Mouse (Mus musculus) CH12.LX (cell line): ENCODE results near the gene Cited2. TPM values are rescaled to one million over a fixed set of nuclear protein-coding genes. Genes with fewer than 3 reads are reported as not detected.

ENCODE experiments used
- DNase-seq: peaks from one replicate; pipeline ENCODE4 v3.0.0-alpha.2; 2013; ENCODE audit errors: extremely low read depth
- H3K27ac ChIP-seq: 2 replicates; pipeline ENCODE4 v1.5.1; 2012; ENCODE audit warnings: low read depth, mild to moderate bottlenecking, control low read depth, moderate library complexity; ENCODE audit not compliant: insufficient read depth
- H3K27me3 ChIP-seq: replicated peaks from 2 replicates; pipeline ENCODE3; 2012; ENCODE audit warnings: inconsistent platforms
- H3K36me3 ChIP-seq, 2 experiments: replicated peaks in 1 of 2; 2 replicates each; pipeline versions ENCODE3 to v1.6.1; 2012; ENCODE audit warnings: inconsistent platforms in 1 of 2, low read length in 1 of 2, mild to moderate bottlenecking in 1 of 2, mixed read lengths in 1 of 2, moderate library complexity in 1 of 2; ENCODE audit not compliant: control insufficient read depth in 1 of 2, insufficient read depth in 1 of 2
- H3K4me1 ChIP-seq, 2 experiments: 2 replicates each; pipeline ENCODE4 v1.6.1; 2012; ENCODE audit warnings: inconsistent platforms in 1 of 2, moderate library complexity in 1 of 2; ENCODE audit not compliant: insufficient read depth in 2 of 2, control insufficient read depth in 1 of 2
- H3K4me2 ChIP-seq: 2 replicates; pipeline ENCODE4 v1.6.1; 2012; ENCODE audit warnings: low read depth, mild to moderate bottlenecking, control low read depth; ENCODE audit not compliant: poor library complexity, insufficient read depth, severe bottlenecking
- H3K4me3 ChIP-seq, 3 experiments: fragments of 150-350 bp in 1 of 3; sonication (generic) in 1 of 3; replicated peaks in 1 of 3; 2 replicates each; pipeline versions ENCODE3 to v1.5.1; 2011 to 2012; ENCODE audit warnings: low read depth in 2 of 3, low read length in 2 of 3, mild to moderate bottlenecking in 2 of 3, moderate library complexity in 2 of 3, control low read depth in 1 of 3, improper control_type of control experiment in 1 of 3, inconsistent platforms in 1 of 3, mixed read lengths in 1 of 3; ENCODE audit not compliant: poor library complexity in 1 of 3
- H3K79me2 ChIP-seq: replicated peaks from 2 replicates; pipeline ENCODE4 v1.6.1; 2012; ENCODE audit warnings: mild to moderate bottlenecking, moderate library complexity; ENCODE audit not compliant: control insufficient read depth, poor library complexity, insufficient read depth, severe bottlenecking; ENCODE audit errors: extremely low read depth
- H3K9ac ChIP-seq: 2 replicates; pipeline ENCODE4 v1.6.1; 2012; ENCODE audit warnings: low read depth, mild to moderate bottlenecking, control low read depth, moderate library complexity; ENCODE audit not compliant: insufficient read depth
- H3K9me3 ChIP-seq: replicated peaks from 2 replicates; pipeline ENCODE3; 2012; ENCODE audit warnings: low read length, inconsistent platforms, mixed read lengths
- CHD1 ChIP-seq: IDR thresholded peaks from 2 replicates; pipeline ENCODE4 v1.6.1; 2012; ENCODE audit warnings: low read depth, low read length, improper control_type of control experiment, inconsistent platforms
- CTCF ChIP-seq, 2 experiments: IDR thresholded peaks in 1 of 2; conservative IDR thresholded peaks in 1 of 2; 2 replicates each; pipeline ENCODE4 v1.5.1; 2011 to 2012; ENCODE audit warnings: low read depth in 2 of 2, low read length in 2 of 2, improper control_type of control experiment in 1 of 2, inconsistent platforms in 1 of 2, mild to moderate bottlenecking in 1 of 2, moderate library complexity in 1 of 2
- E2F4 ChIP-seq: IDR thresholded peaks from 2 replicates; pipeline ENCODE4 v1.6.1; 2011; ENCODE audit warnings: low read depth, low read length, improper control_type of control experiment; ENCODE audit not compliant: insufficient replicate concordance
- ELF1 ChIP-seq: IDR thresholded peaks from 2 replicates; pipeline ENCODE4 v1.6.1; 2014; ENCODE audit warnings: low read depth, mild to moderate bottlenecking, inconsistent platforms, low read length, improper control_type of control experiment
- EP300 ChIP-seq: IDR thresholded peaks from 2 replicates; pipeline ENCODE4 v1.6.1; 2011; ENCODE audit warnings: low read length, improper control_type of control experiment
- ETS1 ChIP-seq: conservative IDR thresholded peaks from 2 replicates; pipeline ENCODE4 v1.6.1; 2012; ENCODE audit warnings: low read depth, mild to moderate bottlenecking, inconsistent platforms, low read length, improper control_type of control experiment, moderate library complexity
- GABPA ChIP-seq: IDR thresholded peaks from 2 replicates; pipeline ENCODE4 v1.6.1; 2012; ENCODE audit warnings: low read depth, low read length, improper control_type of control experiment, inconsistent platforms; ENCODE audit not compliant: insufficient replicate concordance
- IRF4 ChIP-seq: IDR thresholded peaks from 2 replicates; pipeline ENCODE4 v1.6.1; 2014; ENCODE audit warnings: low read depth, mild to moderate bottlenecking, inconsistent platforms, low read length, improper control_type of control experiment
- JUN ChIP-seq: IDR thresholded peaks from 2 replicates; pipeline ENCODE4 v1.6.1; 2011; ENCODE audit warnings: low read depth, mild to moderate bottlenecking, low read length, improper control_type of control experiment, moderate library complexity; ENCODE audit not compliant: insufficient read depth
- MAFK ChIP-seq: IDR thresholded peaks from 2 replicates; pipeline ENCODE4 v1.6.1; 2011; ENCODE audit warnings: low read length, improper control_type of control experiment; ENCODE audit not compliant: insufficient replicate concordance
- MAZ ChIP-seq: IDR thresholded peaks from 2 replicates; pipeline ENCODE4 v1.6.1; 2012; ENCODE audit warnings: low read depth, mild to moderate bottlenecking, inconsistent platforms, low read length, improper control_type of control experiment, moderate library complexity
- MEF2A ChIP-seq: IDR thresholded peaks from 2 replicates; pipeline ENCODE4 v1.6.1; 2014; ENCODE audit warnings: low read depth, mild to moderate bottlenecking, inconsistent platforms, low read length, improper control_type of control experiment, borderline replicate concordance
- MXI1 ChIP-seq: IDR thresholded peaks from 2 replicates; pipeline ENCODE4 v1.6.1; 2011; ENCODE audit warnings: mild to moderate bottlenecking, low read depth, low read length, improper control_type of control experiment
- MYC ChIP-seq: IDR thresholded peaks from 2 replicates; pipeline ENCODE4 v1.6.1; 2011; ENCODE audit warnings: low read depth, mild to moderate bottlenecking, improper control_type of control experiment, low read length
- NELFE ChIP-seq: IDR thresholded peaks from 2 replicates; pipeline ENCODE4 v1.6.1; 2011; ENCODE audit warnings: low read depth, low read length, improper control_type of control experiment
- NRF1 ChIP-seq: IDR thresholded peaks from 2 replicates; pipeline ENCODE4 v1.6.1; 2014; ENCODE audit warnings: low read depth, mild to moderate bottlenecking, inconsistent platforms, low read length, improper control_type of control experiment, moderate library complexity
- PAX5 ChIP-seq: IDR thresholded peaks from 2 replicates; pipeline ENCODE4 v1.6.1; 2012; ENCODE audit warnings: low read length, inconsistent platforms, mixed read lengths
- POLR2A ChIP-seq: IDR thresholded peaks from 2 replicates; pipeline ENCODE4 v1.6.1; 2011; ENCODE audit warnings: low read depth, mild to moderate bottlenecking, improper control_type of control experiment, low read length
- SIN3A ChIP-seq: IDR thresholded peaks from 2 replicates; pipeline ENCODE4 v1.6.1; 2012; ENCODE audit warnings: low read length, improper control_type of control experiment, inconsistent platforms
- TBP ChIP-seq: conservative IDR thresholded peaks from 2 replicates; pipeline ENCODE4 v1.6.1; 2011; ENCODE audit warnings: low read depth, low read length, improper control_type of control experiment
- TCF12 ChIP-seq: IDR thresholded peaks from 2 replicates; pipeline ENCODE4 v1.6.1; 2014; ENCODE audit warnings: low read depth, mild to moderate bottlenecking, inconsistent platforms, low read length, improper control_type of control experiment
- UBTF ChIP-seq: IDR thresholded peaks from 2 replicates; pipeline ENCODE4 v1.6.1; 2012; ENCODE audit warnings: low read depth, mild to moderate bottlenecking, inconsistent platforms, low read length, improper control_type of control experiment, moderate library complexity
- ZC3H11A ChIP-seq: IDR thresholded peaks from 2 replicates; pipeline ENCODE4 v1.6.1; 2012; ENCODE audit warnings: low read depth, mild to moderate bottlenecking, inconsistent platforms, low read length, improper control_type of control experiment
- ZMIZ1 ChIP-seq: IDR thresholded peaks from 2 replicates; pipeline ENCODE4 v1.6.1; 2012; ENCODE audit warnings: low read depth, mild to moderate bottlenecking, inconsistent platforms, low read length, improper control_type of control experiment
- ZNF384 ChIP-seq: IDR thresholded peaks from 2 replicates; pipeline ENCODE4 v1.6.1; 2012; ENCODE audit warnings: low read depth, low read length, improper control_type of control experiment, inconsistent platforms
- dilution Hi-C: fragments of 300-500 bp; cut with MboI; formaldehyde crosslinking; loops from 2 replicates; pipeline ENCODE4 v1.14.3; 2020; ENCODE audit warnings: low sequenced_read_pairs; ENCODE audit not compliant: extremely low pct_unique_long_range_greater_than_20kb, extremely low pct_ligation_motif_present
- in situ Hi-C: fragments of 300-500 bp; cut with MboI; formaldehyde crosslinking; loops from 3 replicates; pipeline ENCODE4 v1.14.3; 2019; ENCODE audit warnings: low sequenced_read_pairs, low pct_ligation_motif_present, low pct_unique_long_range_greater_than_20kb, mixed read lengths
- polyA plus RNA-seq: library from polyadenylated mRNA; unstranded; fragments of >175 nt; gene quantifications from 2 replicates; pipeline ENCODE4 v1.2.1, GENCODE M21; 2012; ENCODE audit warnings: low read depth; ENCODE audit not compliant: insufficient read length
- total RNA-seq, 2 experiments: library from RNA; depleted of rRNA; stranded (reverse); fragments of 300-350 nt in 1 of 2; fragments of >200 nt in 1 of 2; gene quantifications; 2 replicates each; pipeline ENCODE4 v1.2.3; 2012 to 2014

Cited2 gene
- total and polyA plus RNA-seq, 3 experiments, result 22.6 to 149 (median 28.6) TPM

GRCm38 (mm10) chr10:17681386-17681785, 41.6 kb upstream of the Cited2 start:
- Histone ChIP-seq H3K79me2 (no peaks in the 10 kb centered on the region), H3K27me3 (no peaks in the 10 kb centered on the region), H3K9me3 (no peaks in the 10 kb centered on the region), H3K4me2 (no peak overlapping the region), H3K4me1 (peaks cover 7 to 33% of the 10 kb centered on the region in 2 experiments), H3K36me3 (no peaks in the 10 kb centered on the region), H3K4me3 (no peak overlapping the region), H3K27ac (no peak overlapping the region), H3K9ac (no peak overlapping the region)
- dilution Hi-C loops (no loop called here), in situ Hi-C loops (loop anchor here (5.0 kb wide), 1 partner anchor 41 kb away; the partner anchor contains the start of gene Cited2)
- no peak for DNase-seq
- TF ChIP-seq CTCF (conservative IDR thresholded peaks at IDR 0.05 in 1 of 2, IDR thresholded peaks at IDR 0.05 in 1 of 2; ENCODE audit: low read depth in 2 of 2, low read length in 2 of 2) (no peak), CHD1 (no peak), SIN3A (no peak), NRF1 (no peak), GABPA (no peak), TCF12 (no peak)

GRCm38 (mm10) chr10:17683852-17684428, 39.1 kb upstream of the Cited2 start:
- Histone ChIP-seq H3K9me3 (no peaks in the 10 kb centered on the region), H3K9ac (peak overlapping the region; percentile 53; the same call in 1 of the 2 replicates)
- dilution Hi-C loops, result no loop called here
- TF ChIP-seq ZMIZ1, result no peak
- no peak for TF ChIP-seq E2F4
- peak; percentile 45; the same call in 1 of the 2 replicates for TF ChIP-seq SIN3A
- no peak for TF ChIP-seq POLR2A
- TF ChIP-seq PAX5, result no peak
- TF ChIP-seq CHD1, result no peak
- no peak for TF ChIP-seq NRF1
- peak; percentile 93 for TF ChIP-seq ETS1
- peak; percentile 94 for TF ChIP-seq MEF2A
- TF ChIP-seq MYC, result no peak
- TF ChIP-seq MAFK, result no peak
- TF ChIP-seq GABPA, result no peak
- TF ChIP-seq MXI1, result peak; percentile 48
- TF ChIP-seq JUN, result 0 out of 2 replicates have a peak, but pooled peaks have one; percentile 8
- TF ChIP-seq TBP, result 0 out of 2 replicates have a peak, but pooled peaks have one; percentile 21
- TF ChIP-seq MAZ, result peak; percentile 50; the same call in 1 of the 2 replicates
- TF ChIP-seq EP300, result peak; percentile 24; the same call in 1 of the 2 replicates
- TF ChIP-seq NELFE, result no peak
- peak; percentile 28; the same call in 1 of the 2 replicates for TF ChIP-seq TCF12
- no peak for TF ChIP-seq UBTF
- no peak for TF ChIP-seq ZC3H11A
- TF ChIP-seq IRF4, result peak; percentile 76
- TF ChIP-seq ZNF384, result no peak
- TF ChIP-seq ELF1, result no peak
- TF ChIP-seq, all 38 proteins: peak for 10
- H3K27ac ChIP-seq, result peak overlapping the region; percentile 79
- H3K4me2 ChIP-seq, result peak overlapping the region; percentile 56
- H3K4me1 ChIP-seq, result peaks cover 7 to 14% of the 10 kb centered on the region in 2 experiments
- peak overlapping the region in 2 of 3 experiments; percentile 38 for H3K4me3 ChIP-seq
- peak; percentile 73 for DNase-seq
- no peaks in the 10 kb centered on the region for H3K79me2 ChIP-seq
- no peaks in the 10 kb centered on the region for H3K36me3 ChIP-seq
- H3K27me3 ChIP-seq, result no peaks in the 10 kb centered on the region
- in situ Hi-C loops, result loop anchor here (5.0 kb wide), 1 partner anchor 38 kb away; the partner anchor contains the start of gene Cited2
